Mouse (Mus musculus) lung, adult 2 months (tissue): ENCODE measurements around the gene Csnk2a1.

Experiments
- CTCF ChIP-seq: fragments of 200-500 bp; IDR thresholded peaks from 2 replicates; pipeline ENCODE4 v1.5.1; 2011; ENCODE audit warnings: mild to moderate bottlenecking, low read length, control low read depth; ENCODE audit not compliant: insufficient read depth
- POLR2A ChIP-seq: fragments of 200-500 bp; IDR thresholded peaks from 2 replicates; pipeline ENCODE4 v1.6.1; 2011; ENCODE audit warnings: low read depth, mild to moderate bottlenecking, control low read depth, low read length, borderline replicate concordance; ENCODE audit errors: extremely low read depth

- TF ChIP-seq POLR2A (no peak), CTCF (no peak)
Observed at GRCm38 (mm10) chr2:152211871-152212270, 14.8 kb upstream of the Csnk2a1 start.
